Mouse (Mus musculus): ENCODE data around the gene Mier1. TPM values are rescaled to one million over a fixed set of nuclear protein-coding genes. Genes with fewer than 3 reads are reported as not detected.

Gene Mier1
- polyA plus RNA-seq, 1 experiment from 2014 or later = 54.5 TPM

- Histone ChIP-seq H3K4me2 (replicated peaks; ENCODE audit: low read depth, low read length) (no peak overlapping the region), H3K9me3 (ENCODE audit: control insufficient read depth, low read length) (no peaks in the 10 kb centered on the region), H3K4me3 (ENCODE audit: low read length) (no peak overlapping the region), H3K4me1 (ENCODE audit: control insufficient read depth, insufficient read depth, low read length) (peaks cover 4% of the 10 kb centered on the region; the same call in 1 of the 2 replicates), H3K36me3 (ENCODE audit: control insufficient read depth, insufficient read depth, low read length) (peaks cover 37% of the 10 kb centered on the region), H3K27me3 (ENCODE audit: control insufficient read depth, insufficient read depth, low read length) (no peaks in the 10 kb centered on the region), H3K9ac (ENCODE audit: low read depth, low read length) (no peak overlapping the region), H3K27ac (ENCODE audit: low read depth, low read length) (no peak overlapping the region)
- 87% methylated on average over 1 of the region's 1 CpGs for WGBS
- no peak for ATAC-seq (ENCODE audit: low FRiP score, low TSS enrichment)
Observed at GRCm38 (mm10) chr4:103208553-103208952, 94.4 kb downstream of the Mier1 start.

DNA sequence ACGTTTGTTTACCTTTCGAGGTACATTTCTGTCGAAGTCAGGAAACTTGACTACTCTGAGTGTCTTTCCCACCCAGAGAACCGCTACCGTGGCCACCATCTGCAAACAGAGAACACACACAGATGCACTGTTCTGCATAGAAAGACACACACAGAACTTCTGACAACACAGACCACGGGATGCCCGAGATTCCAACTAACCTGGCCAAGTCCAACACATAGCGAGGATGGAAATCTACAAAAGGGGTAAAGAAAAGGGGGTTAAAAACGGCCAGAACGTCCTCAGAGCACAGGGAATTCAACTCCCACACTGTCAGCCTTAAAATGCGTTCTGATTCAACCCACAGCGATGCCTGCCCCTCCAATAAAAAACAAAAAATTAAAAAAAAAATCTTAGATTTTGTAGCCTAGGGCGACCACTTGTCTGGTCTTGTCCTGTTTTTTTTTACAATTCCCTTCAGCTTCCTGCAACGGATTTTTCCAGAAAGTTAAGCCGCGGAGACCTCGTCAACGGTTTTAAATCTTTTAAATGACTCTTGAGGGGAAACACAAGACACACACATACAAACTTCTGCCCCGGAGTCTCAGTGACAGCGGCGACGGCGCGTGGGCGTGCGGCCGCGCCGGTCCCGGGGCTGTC, 99.8 kb downstream of the Mier1 start:
- H3K9ac ChIP-seq (ENCODE audit: low read depth, low read length) = peak overlapping the region; percentile 96
- peaks cover 9% of the 10 kb centered on the region; the same call in 1 of the 2 replicates for H3K4me1 ChIP-seq (ENCODE audit: control insufficient read depth, insufficient read depth, low read length)
- H3K4me2 ChIP-seq (replicated peaks; ENCODE audit: low read depth, low read length) = peak overlapping the region; percentile 63
- no peak for ATAC-seq (ENCODE audit: low FRiP score, low TSS enrichment)
- H3K36me3 ChIP-seq (ENCODE audit: control insufficient read depth, insufficient read depth, low read length) = peaks cover 16% of the 10 kb centered on the region
- no peaks in the 10 kb centered on the region for H3K27me3 ChIP-seq (ENCODE audit: control insufficient read depth, insufficient read depth, low read length)
- H3K4me3 ChIP-seq (ENCODE audit: low read length) = peak overlapping the region; percentile 90
- H3K9me3 ChIP-seq (ENCODE audit: control insufficient read depth, low read length) = no peaks in the 10 kb centered on the region
- peak overlapping the region; percentile 98 for H3K27ac ChIP-seq (ENCODE audit: low read depth, low read length)
- WGBS = 2% methylated on average over 30 of the region's 30 CpGs

DNA sequence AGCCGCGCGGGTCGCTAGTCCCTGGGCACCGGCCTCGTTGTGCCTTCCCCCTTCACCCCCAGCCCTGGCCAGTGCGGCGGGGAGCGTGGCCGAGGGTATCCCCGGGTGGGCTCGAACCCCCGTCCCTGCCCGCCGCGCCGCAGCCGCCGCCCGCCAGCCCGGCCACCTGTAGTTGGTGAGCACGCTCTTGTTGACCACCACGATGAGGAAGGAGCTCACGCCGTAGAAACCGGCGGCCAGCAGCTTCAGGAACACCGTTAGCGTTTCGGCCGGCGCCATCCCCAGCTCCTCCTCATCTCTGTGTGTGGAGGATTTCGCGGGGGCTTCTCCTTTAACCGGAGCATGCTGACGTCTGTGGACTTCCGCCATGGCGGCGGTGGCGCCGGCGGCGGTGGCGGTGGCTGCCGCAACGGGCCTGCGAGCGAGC, 100.3 kb downstream of the Mier1 start:
- H3K4me2 ChIP-seq (replicated peaks; ENCODE audit: low read depth, low read length) = peak overlapping the region; percentile 63
- peak overlapping the region; percentile 96 for H3K9ac ChIP-seq (ENCODE audit: low read depth, low read length)
- WGBS = 0% methylated on average over 43 of the region's 48 CpGs
- H3K36me3 ChIP-seq (ENCODE audit: control insufficient read depth, insufficient read depth, low read length) = peaks cover 11% of the 10 kb centered on the region
- H3K4me3 ChIP-seq (ENCODE audit: low read length) = peak overlapping the region; percentile 90
- peaks cover 9% of the 10 kb centered on the region; the same call in 1 of the 2 replicates for H3K4me1 ChIP-seq (ENCODE audit: control insufficient read depth, insufficient read depth, low read length)
- no peaks in the 10 kb centered on the region for H3K9me3 ChIP-seq (ENCODE audit: control insufficient read depth, low read length)
- peak; percentile 71 for ATAC-seq (ENCODE audit: low FRiP score, low TSS enrichment)
- H3K27ac ChIP-seq (ENCODE audit: low read depth, low read length) = peak overlapping the region; percentile 98
- H3K27me3 ChIP-seq (ENCODE audit: control insufficient read depth, insufficient read depth, low read length) = no peaks in the 10 kb centered on the region

Other genes starting within 250 kb of the Mier1 start
- gene Tctex1d1, start 135.8 kb upstream of the Mier1 start, polyA plus RNA-seq (2014; fragmentation: Nextera tagmentation; extraction: Ambion mirVana) = 0.58 and 0.76 TPM in 2 replicates
- gene Insl5, start 87.5 kb upstream of the Mier1 start, polyA plus RNA-seq (2014; fragmentation: Nextera tagmentation; extraction: Ambion mirVana) = 0.40 TPM in 1 of 2 replicates, not detected in the other
- 3.2 and 4.9 TPM in 2 replicates for gene Wdr78, start 165 bp downstream of the Mier1 start, polyA plus RNA-seq (2014; fragmentation: Nextera tagmentation; extraction: Ambion mirVana)
- 7.2 and 11.8 TPM in 2 replicates for gene Slc35d1, start 100.8 kb downstream of the Mier1 start, polyA plus RNA-seq (2014; fragmentation: Nextera tagmentation; extraction: Ambion mirVana)
- not detected in 2 replicates for gene 4921539E11Rik, start 176.5 kb downstream of the Mier1 start, polyA plus RNA-seq (2014; fragmentation: Nextera tagmentation; extraction: Ambion mirVana)
- 20.2 and 24.3 TPM in 2 replicates for gene Oma1, start 199.4 kb downstream of the Mier1 start, polyA plus RNA-seq (2014; fragmentation: Nextera tagmentation; extraction: Ambion mirVana)

All from kidney, embryonic 14.5 days (tissue).